Mouse (Mus musculus) adrenal gland (tissue): ENCODE measurements around the gene Ccdc175.

ENCODE experiments used
- intact Hi-C: fragments of 180-260 bp; cut with DNase I; formaldehyde crosslinking; loops from one replicate; pipeline ENCODE4 v1.15.1; 2025

The Ccdc175 gene

DNA sequence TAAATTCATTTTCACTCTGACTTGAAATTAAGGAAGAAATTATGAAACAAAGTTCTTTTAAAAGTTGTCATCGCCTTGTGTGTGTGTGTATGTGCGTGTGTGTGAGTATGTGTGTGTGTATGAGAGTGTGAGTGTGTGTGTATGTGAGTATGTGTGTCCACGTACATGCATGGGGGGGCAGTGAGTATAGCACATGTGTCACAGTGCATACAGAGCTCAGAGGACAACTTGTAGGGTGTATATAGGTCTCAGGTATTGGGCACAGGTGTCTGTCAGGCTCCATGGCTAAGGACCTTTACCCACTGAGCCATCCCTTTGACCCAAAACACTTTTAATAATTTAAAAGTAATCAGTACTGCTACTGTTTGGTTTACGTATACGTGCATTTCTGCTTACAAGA lies 80.8 kb downstream of the Ccdc175 start:
- intact Hi-C loops: loop anchor here (2.0 to 10.0 kb wide), 3 partner anchors 131 to 323 kb away; no protein-coding TSS in a partner anchor

DNA sequence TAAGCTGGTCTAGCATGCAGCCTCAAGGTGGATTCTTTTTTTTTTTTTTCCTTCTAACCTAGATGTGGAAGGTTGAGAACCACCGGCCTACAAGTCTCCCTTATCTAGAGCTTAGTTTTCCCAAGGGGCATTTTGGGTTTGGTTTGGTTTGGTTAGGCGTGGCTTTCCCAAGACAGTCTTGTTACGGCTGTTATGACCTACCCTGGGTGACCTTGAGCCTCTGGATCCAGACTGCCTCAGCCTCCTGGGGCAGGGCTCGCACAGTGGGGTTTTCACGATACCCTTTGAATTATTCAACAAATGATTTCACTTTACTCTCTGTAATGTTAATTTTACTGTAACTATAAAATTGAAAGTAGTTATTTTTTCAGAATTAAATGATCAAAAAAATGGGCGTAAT lies 82.1 kb downstream of the Ccdc175 start:
- intact Hi-C loops: loop anchor here (5.0 to 10.0 kb wide), 2 partner anchors 132 to 315 kb away; no protein-coding TSS in a partner anchor

DNA sequence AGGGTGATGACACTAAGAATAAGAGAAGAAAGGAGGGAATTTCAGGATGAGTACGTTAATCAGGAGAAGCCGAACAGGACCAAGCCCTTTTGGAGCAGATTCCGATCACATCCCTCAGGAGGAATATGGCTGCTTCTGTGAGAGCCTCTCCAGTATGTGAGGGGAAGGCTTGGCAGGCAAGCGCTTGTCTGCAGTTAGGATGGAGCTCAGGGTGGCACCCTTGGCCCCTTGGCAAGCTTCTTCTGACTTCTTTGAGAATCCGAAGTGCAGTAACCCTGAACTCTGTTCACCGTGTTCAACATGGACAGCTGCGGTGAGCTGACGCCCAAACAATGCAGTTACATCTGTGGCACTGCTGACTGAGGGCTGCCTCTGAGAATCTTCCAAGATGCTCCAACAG lies 87.9 kb downstream of the Ccdc175 start:
- intact Hi-C loops: no loop called here

GRCm38 (mm10) chr12:72089802-72090201 lies 95.0 kb downstream of the Ccdc175 start:
- intact Hi-C loops: no loop called here

DNA sequence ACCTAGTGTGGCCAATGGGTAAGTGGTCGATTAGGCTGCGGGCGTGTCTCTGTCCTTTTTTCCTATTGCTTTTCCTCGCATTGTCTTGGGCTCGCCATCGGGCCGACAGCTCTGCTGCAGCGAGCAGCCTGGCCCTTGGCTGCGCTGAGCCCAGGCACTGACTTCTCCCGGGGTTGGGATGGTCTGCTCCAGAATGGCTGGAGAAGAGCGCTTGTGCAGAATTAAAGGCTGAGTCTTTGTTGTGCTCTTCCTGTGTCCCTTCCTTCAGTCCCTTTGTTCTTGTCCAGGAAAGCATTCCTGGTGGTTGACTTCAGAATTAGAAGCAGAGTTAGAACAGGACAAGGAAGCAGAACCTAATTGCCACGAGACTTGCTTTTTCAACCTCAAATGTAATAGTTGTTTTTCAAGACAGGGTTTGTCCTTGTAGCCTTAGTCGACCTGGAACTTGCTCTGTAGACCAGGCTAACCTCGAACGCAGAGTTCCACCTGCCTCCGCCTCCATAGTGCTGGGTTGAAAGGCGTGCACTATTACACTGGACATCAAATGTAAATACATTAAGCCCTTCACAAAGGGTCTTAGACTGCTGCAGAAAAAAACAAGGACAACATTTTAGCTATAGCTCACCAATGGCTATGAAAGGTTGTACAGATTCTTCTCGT lies 98.5 kb downstream of the Ccdc175 start:
- intact Hi-C loops: no loop called here

- intact Hi-C loops: no loop called here
Measured at GRCm38 (mm10) chr12:72085329-72086165, 99.3 kb downstream of the Ccdc175 start, which contains the start of the genes L3hypdh and Jkamp. Gene L3hypdh (minus strand): TSS chr12:72085439. Gene Jkamp (plus strand): TSS chr12:72085589.

GRCm38 (mm10) chr12:72085024-72085328 lies 99.9 kb downstream of the Ccdc175 start:
- intact Hi-C loops: no loop called here

GRCm38 (mm10) chr12:72084261-72085023 lies 100.4 kb downstream of the Ccdc175 start:
- intact Hi-C loops: no loop called here

GRCm38 (mm10) chr12:72083265-72083664 lies 101.6 kb downstream of the Ccdc175 start:
- intact Hi-C loops: no loop called here

- intact Hi-C loops: no loop called here
Measured at GRCm38 (mm10) chr12:72082370-72082769, 102.5 kb downstream of the Ccdc175 start.

DNA sequence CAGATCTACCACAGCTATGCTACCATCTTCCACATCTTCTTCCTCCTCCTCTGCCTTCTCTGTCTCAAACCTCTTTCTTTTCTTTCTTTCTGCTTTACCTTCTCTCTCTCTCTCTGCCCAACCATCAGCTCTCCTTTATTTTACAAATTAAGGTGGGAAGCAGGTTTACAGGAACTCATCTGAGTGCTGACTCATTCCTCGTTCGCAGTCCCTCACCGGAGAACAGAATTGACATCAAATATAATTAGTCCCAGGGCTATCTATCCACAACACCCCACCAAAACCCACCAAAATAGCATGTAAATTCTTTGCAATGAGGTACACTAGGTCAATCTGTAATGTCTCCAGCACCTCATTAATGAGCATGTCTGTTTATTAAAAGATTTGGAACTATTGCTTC lies 102.9 kb downstream of the Ccdc175 start:
- intact Hi-C loops: no loop called here

- intact Hi-C loops: no loop called here
Measured at GRCm38 (mm10) chr12:72078248-72078647, 106.6 kb downstream of the Ccdc175 start.

GRCm38 (mm10) chr12:72070327-72071269 lies 114.2 kb downstream of the Ccdc175 start, which contains the start of gene Gpr135:
Gene Gpr135 (minus strand): TSS chr12:72071125.
- intact Hi-C loops: no loop called here

GRCm38 (mm10) chr12:72069626-72070326 lies 115.1 kb downstream of the Ccdc175 start:
- intact Hi-C loops: no loop called here

DNA sequence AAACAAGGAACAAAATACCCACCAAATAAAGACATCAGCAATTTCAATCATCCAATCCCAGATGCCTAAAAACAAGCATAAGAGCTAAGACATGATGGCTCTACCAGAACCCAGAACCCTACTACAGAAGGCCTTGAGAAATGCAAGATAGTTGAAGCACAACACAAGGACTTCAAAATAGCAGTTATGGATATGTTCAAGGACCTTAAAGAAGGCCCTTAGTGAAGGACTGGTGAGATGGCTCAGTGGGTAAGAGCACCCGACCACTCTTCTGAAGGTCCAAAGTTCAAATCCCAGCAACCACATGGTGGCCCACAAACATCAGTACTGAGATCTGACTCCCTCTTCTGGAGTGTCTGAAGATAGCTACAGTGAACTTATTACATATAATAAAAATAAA lies 127.0 kb downstream of the Ccdc175 start:
- intact Hi-C loops: no loop called here

DNA sequence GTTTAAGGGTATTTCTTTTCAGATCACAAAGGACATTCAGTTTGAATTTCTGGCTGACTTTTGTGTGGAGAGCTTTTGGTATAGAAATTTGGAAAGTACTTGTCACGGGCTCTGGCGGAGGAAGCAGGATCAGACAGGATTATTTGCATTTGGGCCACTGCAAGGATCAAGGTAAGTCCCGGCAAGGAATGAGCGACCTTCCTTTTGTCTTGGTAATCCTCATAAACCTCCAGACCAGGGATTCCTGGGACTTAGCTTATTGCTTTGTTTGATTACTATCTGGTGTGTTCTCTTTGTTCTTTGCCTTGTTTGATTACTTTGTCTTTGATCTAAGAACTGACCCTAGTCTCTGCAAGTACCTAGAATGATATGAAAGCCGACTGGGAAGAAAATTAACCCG lies 131.0 kb downstream of the Ccdc175 start:
- intact Hi-C loops: no loop called here

- intact Hi-C loops: no loop called here
Measured at GRCm38 (mm10) chr12:72053303-72053702, 131.5 kb downstream of the Ccdc175 start.

GRCm38 (mm10) chr12:72052571-72052970 lies 132.3 kb downstream of the Ccdc175 start:
- intact Hi-C loops: no loop called here
